21 mouse cellular contexts compared by ENCODE assay signal in genomic region chr3:85961134-85961533, GRCm38 (mm10). TPM values are rescaled to one million over a fixed set of nuclear protein-coding genes. Genes with fewer than 3 reads are reported as not detected.
DNase-seq lines count a peak whose midpoint lies in the region; ATAC-seq and TF ChIP-seq lines count a peak whose summit lies in the region.
"Had no signal": no experiment of that assay in that cellular context is flagged by ENCODE, and none has a peak within 500 bp of the region (broad histone marks: within the 10 kb centered on the region; RNA-seq: fewer than 3 reads in every experiment).

No protein-coding gene starts in this region.

- no peaks in the 10 kb centered on the region for H3K4me1 ChIP-seq in embryonic facial prominence, embryonic 14.5 days (ENCODE audit: control insufficient read depth, insufficient read depth, low read length)
- H3K4me1 ChIP-seq: liver, embryonic 13.5 days; midbrain, embryonic 12.5 days; neural tube, embryonic 12.5 days had no signal

- no peak overlapping the region for H3K4me3 ChIP-seq in C2C12 (ENCODE audit: insufficient read depth, poor library complexity, severe bottlenecking)
- H3K4me3 ChIP-seq in embryonic facial prominence, embryonic 14.5 days (ENCODE audit: low read depth, low read length): no peak overlapping the region
- H3K4me3 ChIP-seq: heart, adult 2 months; liver, embryonic 13.5 days; midbrain, embryonic 12.5 days; neural tube, embryonic 12.5 days had no signal

- TF ChIP-seq CTCF in C2C12 (IDR thresholded peaks at IDR 0.05; ENCODE audit: control insufficient read depth, insufficient read depth, insufficient read length): no peak

- H3K9me3 ChIP-seq in embryonic facial prominence, embryonic 14.5 days (ENCODE audit: control insufficient read depth, low read length): peaks cover 8% of the 10 kb centered on the region
- H3K9me3 ChIP-seq: liver, embryonic 13.5 days; neural tube, embryonic 12.5 days had no signal

- H3K27ac ChIP-seq in embryonic facial prominence, embryonic 14.5 days (replicated peaks; ENCODE audit: low read depth, low read length): no peak overlapping the region
- H3K27ac ChIP-seq: heart, adult 2 months; liver, embryonic 13.5 days; midbrain, embryonic 12.5 days; neural tube, embryonic 12.5 days had no signal

- H3K4me2 ChIP-seq in embryonic facial prominence, embryonic 14.5 days (ENCODE audit: low read depth, low read length): no peak overlapping the region
- H3K4me2 ChIP-seq: liver, embryonic 13.5 days; midbrain, embryonic 12.5 days; neural tube, embryonic 12.5 days had no signal

- 0 out of 2 replicates have a peak, but pooled peaks have one; percentile 12 for ATAC-seq in embryonic facial prominence, embryonic 14.5 days (ENCODE audit: low read depth)
- ATAC-seq: activated CD4-positive, CD25-positive, alpha-beta regulatory T cell, adult 4 months; inflammation-experienced regulatory T-cells, adult 6 months had no signal

- H3K79me3 ChIP-seq in C2C12 (ENCODE audit: low read depth): no peaks in the 10 kb centered on the region

- no peak overlapping the region for H3ac ChIP-seq in C2C12 (ENCODE audit: control insufficient read depth, insufficient read length, low read depth)

- intact Hi-C loops in heart, postnatal 36 days (cut with DNase I): no loop called here

- DNase-seq in heart, postnatal 4 days: peak; percentile 17
- no peak for DNase-seq in heart, postnatal 36 days
- peak; percentile 64 for DNase-seq in embryonic facial prominence, embryonic 14.5 days (ENCODE audit: low spot score)
- DNase-seq in lung, postnatal 25 days (ENCODE audit: low spot score): peak; percentile 74
- no peak for DNase-seq in spleen, postnatal 10 days (ENCODE audit: low spot score in 2 of 2)
- DNase-seq in cerebellum, postnatal 25 days: no peak
- DNase-seq in adipocyte (ENCODE audit: low spot score): no peak
- DNase-seq: cerebellum, postnatal 10 days; heart, adult 2 months; liver, embryonic 13.5 days; thymus, postnatal 36 days had no signal

- H3K36me3 ChIP-seq in C2C12 (ENCODE audit: control insufficient read depth, insufficient read depth): no peaks in the 10 kb centered on the region
- H3K36me3 ChIP-seq in embryonic facial prominence, embryonic 14.5 days (ENCODE audit: control insufficient read depth, insufficient read depth, low read length): no peaks in the 10 kb centered on the region
- H3K36me3 ChIP-seq: liver, embryonic 13.5 days; midbrain, embryonic 12.5 days; neural tube, embryonic 12.5 days had no signal

- WGBS in embryonic facial prominence, embryonic 14.5 days: 32% methylated on average over 5 of the region's 5 CpGs

- no peak overlapping the region for H3K9ac ChIP-seq in embryonic facial prominence, embryonic 14.5 days (ENCODE audit: low read depth, low read length)
- H3K9ac ChIP-seq: liver, embryonic 13.5 days; midbrain, embryonic 12.5 days; neural tube, embryonic 12.5 days had no signal

- H3K79me2 ChIP-seq in C2C12 (ENCODE audit: control insufficient read depth, insufficient read depth): no peaks in the 10 kb centered on the region

- H3K27me3 ChIP-seq in C2C12 (ENCODE audit: control insufficient read depth, insufficient read depth, insufficient read length): no peaks in the 10 kb centered on the region
- H3K27me3 ChIP-seq in embryonic facial prominence, embryonic 14.5 days (replicated peaks; ENCODE audit: control insufficient read depth, insufficient read depth, low read length): no peaks in the 10 kb centered on the region
- H3K27me3 ChIP-seq: liver, embryonic 13.5 days; midbrain, embryonic 12.5 days; neural tube, embryonic 12.5 days had no signal

TF ChIP-seq in C2C12, 6 proteins besides CTCF, POLR2A, EP300 and RAD21:
- TF ChIP-seq MYOG (IDR thresholded peaks at IDR 0.05; ENCODE audit: control insufficient read depth, extremely low read depth, insufficient read length): no peak
- TF ChIP-seq MAX (IDR thresholded peaks at IDR 0.05): peak; percentile 46
TF ChIP-seq in C2C12: peak in this region for 1.

RNA-seq across cellular contexts. Expression of gene Sh3d19, which starts 9.8 kb away (rescaled TPM):
- total RNA-seq in heart, postnatal 4 days (2021): 10 to 100 TPM; 21.4 to 21.5 TPM
- 10 to 100 TPM; 23.0 to 32.4 TPM for total RNA-seq in heart, postnatal 36 days (2021)
- 5.7 TPM for polyA plus RNA-seq in C2C12 (2012; fragmentation: generic; extraction: Trizol)
- polyA plus RNA-seq in embryonic facial prominence, embryonic 14.5 days (2014; fragmentation: Nextera tagmentation; extraction: Ambion mirVana): 29.8 and 30.9 TPM in 2 replicates

RNA-seq across cellular contexts. Expression of gene Prss48, which starts 41.2 kb away (rescaled TPM):
- not detected for total RNA-seq in heart, postnatal 4 days (2021)
- not detected for total RNA-seq in heart, postnatal 36 days (2021)
- 0.04 TPM for polyA plus RNA-seq in C2C12 (2012; fragmentation: generic; extraction: Trizol)
- not detected in 2 replicates for polyA plus RNA-seq in embryonic facial prominence, embryonic 14.5 days (2014; fragmentation: Nextera tagmentation; extraction: Ambion mirVana)
- total RNA-seq: heart, adult 2 months; heart, postnatal 25 days; layer of hippocampus, adult 8-10 months; left cerebral cortex, postnatal 25 days had no signal
- polyA plus RNA-seq: activated CD4-positive, CD25-positive, alpha-beta regulatory T cell, adult 4 months; brain, embryonic 14.5 days; frontal cortex, adult 2 months; heart, adult 2 months; inflammation-experienced regulatory T-cells, adult 6 months; liver, embryonic 13.5 days; midbrain, embryonic 12.5 days; neural tube, embryonic 12.5 days had no signal

Comparison
In these comparisons a context has a peak if more than half of its experiments do, and no peak if none do; other contexts are left out.
1. DNase-seq: peak in heart, postnatal 4 days (single experiment), embryonic facial prominence, embryonic 14.5 days (single experiment) and lung, postnatal 25 days (single experiment); none in heart, postnatal 36 days (0 of 2), spleen, postnatal 10 days (0 of 2), cerebellum, postnatal 25 days (0 of 2) and adipocyte (single experiment).